Mouse (Mus musculus): ENCODE measurements around the gene Ctsll3. TPM values are rescaled to one million over a fixed set of nuclear protein-coding genes. Genes with fewer than 3 reads are reported as not detected.

Ctsll3 gene
- polyA plus RNA-seq (2012; rRNA removed): not detected in 2 replicates
- polyA plus RNA-seq (2014; fragmentation: Nextera tagmentation; extraction: Ambion mirVana): 0.45 TPM in 1 of 2 replicates, not detected in the other

- DNase-seq (ENCODE audit: low spot score) (no peak), ATAC-seq (ENCODE audit: low FRiP score, low read depth) (no peak)
- Histone ChIP-seq H3K9ac (ENCODE audit: low read depth, low read length, severe bottlenecking) (no peak within 1 kb of the TSS), H3K27ac (replicated peaks; ENCODE audit: low read depth, low read length) (no peak within 1 kb of the TSS), H3K9me3 (ENCODE audit: control insufficient read depth, low read length) (no peaks in the 10 kb centered on the region), H3K4me3 (replicated peaks; ENCODE audit: low read length) (no peak within 1 kb of the TSS), H3K27me3 (ENCODE audit: control insufficient read depth, insufficient read depth, low read length) (no peaks in the 10 kb centered on the region), H3K4me2 (replicated peaks; ENCODE audit: low read depth, low read length, severe bottlenecking) (no peak within 1 kb of the TSS), H3K36me3 (ENCODE audit: control insufficient read depth, insufficient read depth, low read length) (no peaks in the 10 kb centered on the region), H3K4me1 (ENCODE audit: control insufficient read depth, insufficient read depth, low read length) (no peaks in the 10 kb centered on the region)
- TF ChIP-seq POLR2A (IDR thresholded peaks at IDR 0.05; ENCODE audit: borderline replicate concordance, extremely low read depth, insufficient read depth, insufficient read length): no peak
- 80% methylated on average over 1 of the region's 1 CpGs for WGBS
Observed at GRCm38 (mm10) chr13:60802749-60803148, at the start of gene Ctsll3. Gene Ctsll3, minus strand, starts transcription at chr13:60802849.

DNA sequence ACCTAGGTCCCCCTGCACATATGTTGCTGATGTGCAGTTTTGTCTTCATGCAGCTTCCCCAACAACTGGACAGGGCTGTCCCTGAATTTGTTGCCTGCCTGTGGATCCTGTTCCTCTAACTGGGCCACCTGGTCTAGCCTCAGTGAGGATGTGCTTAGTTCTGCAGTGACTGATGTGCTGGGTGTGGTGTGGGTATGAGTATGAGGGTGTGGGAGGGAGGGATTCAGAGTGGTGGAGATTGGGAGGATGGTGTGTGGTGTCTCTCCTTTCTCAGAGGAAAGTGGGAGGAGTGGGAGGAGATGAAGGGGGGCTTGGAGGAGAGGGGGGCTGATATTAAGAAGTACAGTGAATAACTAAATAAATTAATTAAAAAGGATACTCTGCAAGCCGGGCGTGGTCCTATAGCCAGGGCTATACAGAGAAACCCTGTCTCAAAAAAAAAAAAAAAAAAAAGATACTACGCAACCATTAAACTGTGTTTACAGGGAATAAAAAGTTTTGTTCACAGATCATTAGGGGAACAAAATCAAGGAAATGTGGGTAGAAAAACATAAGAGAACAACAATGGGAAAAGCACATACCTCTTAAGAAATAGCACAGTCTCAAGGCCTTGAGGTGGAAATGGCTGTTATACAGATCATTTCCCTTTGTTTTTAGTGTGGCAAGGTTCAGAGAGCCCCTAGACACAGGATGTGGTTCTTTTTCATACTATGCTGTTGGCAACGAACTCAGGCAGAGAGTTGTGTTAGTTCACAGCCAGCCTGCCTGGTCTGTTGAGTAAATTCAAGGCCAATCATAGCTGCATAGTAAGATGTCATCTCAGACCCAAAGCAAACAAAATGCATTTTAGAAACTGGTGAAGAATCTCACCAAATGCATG is 45.8 kb upstream of the Ctsll3 start:
- H3K4me3 ChIP-seq (replicated peaks; ENCODE audit: low read length): no peak overlapping the region
- ATAC-seq (ENCODE audit: low FRiP score, low read depth) (no peak), DNase-seq (ENCODE audit: low spot score) (no peak)
- WGBS: 80% methylated on average over 4 of the region's 4 CpGs
- H3K4me1 ChIP-seq (ENCODE audit: control insufficient read depth, insufficient read depth, low read length): no peaks in the 10 kb centered on the region
- H3K9me3 ChIP-seq (ENCODE audit: control insufficient read depth, low read length): no peaks in the 10 kb centered on the region
- H3K4me2 ChIP-seq (replicated peaks; ENCODE audit: low read depth, low read length, severe bottlenecking): no peak overlapping the region
- H3K27ac ChIP-seq (replicated peaks; ENCODE audit: low read depth, low read length): no peak overlapping the region
- no peaks in the 10 kb centered on the region for H3K27me3 ChIP-seq (ENCODE audit: control insufficient read depth, insufficient read depth, low read length)
- H3K36me3 ChIP-seq (ENCODE audit: control insufficient read depth, insufficient read depth, low read length): no peaks in the 10 kb centered on the region
- no peak for TF ChIP-seq POLR2A (IDR thresholded peaks at IDR 0.05; ENCODE audit: borderline replicate concordance, extremely low read depth, insufficient read depth, insufficient read length)
- H3K9ac ChIP-seq (ENCODE audit: low read depth, low read length, severe bottlenecking): no peak overlapping the region

- no peak for DNase-seq (ENCODE audit: low spot score)
- Histone ChIP-seq H3K9me3 (ENCODE audit: control insufficient read depth, low read length) (no peaks in the 10 kb centered on the region), H3K4me1 (ENCODE audit: control insufficient read depth, insufficient read depth, low read length) (no peaks in the 10 kb centered on the region), H3K4me3 (replicated peaks; ENCODE audit: low read length) (no peak overlapping the region), H3K27me3 (ENCODE audit: control insufficient read depth, insufficient read depth, low read length) (no peaks in the 10 kb centered on the region), H3K36me3 (ENCODE audit: control insufficient read depth, insufficient read depth, low read length) (no peaks in the 10 kb centered on the region), H3K4me2 (replicated peaks; ENCODE audit: low read depth, low read length, severe bottlenecking) (no peak overlapping the region), H3K9ac (ENCODE audit: low read depth, low read length, severe bottlenecking) (no peak overlapping the region), H3K27ac (replicated peaks; ENCODE audit: low read depth, low read length) (no peak overlapping the region)
- TF ChIP-seq POLR2A (IDR thresholded peaks at IDR 0.05; ENCODE audit: borderline replicate concordance, extremely low read depth, insufficient read depth, insufficient read length): no peak
- ATAC-seq (ENCODE audit: low FRiP score, low read depth): no peak
- 81% methylated on average over 8 of the region's 8 CpGs for WGBS
Observed at GRCm38 (mm10) chr13:60843153-60843552, 40.5 kb upstream of the Ctsll3 start.

DNA sequence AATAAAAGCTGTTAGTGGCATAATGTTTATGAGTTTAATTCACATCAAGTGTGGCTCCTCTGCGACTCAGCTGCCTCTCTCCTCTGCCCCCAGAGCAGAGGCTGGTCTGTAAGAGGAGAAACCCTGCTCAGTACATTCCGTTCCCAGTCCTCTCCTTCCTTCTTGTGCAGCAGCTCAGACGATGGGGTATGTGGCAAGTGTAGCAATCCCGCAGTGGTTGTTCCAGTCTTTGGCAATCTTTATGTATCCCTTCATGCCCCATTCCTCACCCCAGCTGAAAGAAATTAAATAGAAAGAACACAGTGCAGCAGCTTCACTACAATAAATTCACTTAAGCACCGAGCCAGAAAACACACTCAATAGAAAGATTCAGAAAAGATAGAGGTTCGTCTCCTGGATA is 40.1 kb upstream of the Ctsll3 start:
- ATAC-seq (ENCODE audit: low FRiP score, low read depth) (no peak), DNase-seq (ENCODE audit: low spot score) (no peak)
- no peak for TF ChIP-seq POLR2A (IDR thresholded peaks at IDR 0.05; ENCODE audit: borderline replicate concordance, extremely low read depth, insufficient read depth, insufficient read length)
- Histone ChIP-seq H3K27ac (replicated peaks; ENCODE audit: low read depth, low read length) (no peak overlapping the region), H3K4me1 (ENCODE audit: control insufficient read depth, insufficient read depth, low read length) (no peaks in the 10 kb centered on the region), H3K9ac (ENCODE audit: low read depth, low read length, severe bottlenecking) (no peak overlapping the region), H3K36me3 (ENCODE audit: control insufficient read depth, insufficient read depth, low read length) (no peaks in the 10 kb centered on the region), H3K9me3 (ENCODE audit: control insufficient read depth, low read length) (no peaks in the 10 kb centered on the region), H3K27me3 (ENCODE audit: control insufficient read depth, insufficient read depth, low read length) (no peaks in the 10 kb centered on the region), H3K4me2 (replicated peaks; ENCODE audit: low read depth, low read length, severe bottlenecking) (no peak overlapping the region), H3K4me3 (replicated peaks; ENCODE audit: low read length) (no peak overlapping the region)
- WGBS: 72% methylated on average over 6 of the region's 6 CpGs

DNA sequence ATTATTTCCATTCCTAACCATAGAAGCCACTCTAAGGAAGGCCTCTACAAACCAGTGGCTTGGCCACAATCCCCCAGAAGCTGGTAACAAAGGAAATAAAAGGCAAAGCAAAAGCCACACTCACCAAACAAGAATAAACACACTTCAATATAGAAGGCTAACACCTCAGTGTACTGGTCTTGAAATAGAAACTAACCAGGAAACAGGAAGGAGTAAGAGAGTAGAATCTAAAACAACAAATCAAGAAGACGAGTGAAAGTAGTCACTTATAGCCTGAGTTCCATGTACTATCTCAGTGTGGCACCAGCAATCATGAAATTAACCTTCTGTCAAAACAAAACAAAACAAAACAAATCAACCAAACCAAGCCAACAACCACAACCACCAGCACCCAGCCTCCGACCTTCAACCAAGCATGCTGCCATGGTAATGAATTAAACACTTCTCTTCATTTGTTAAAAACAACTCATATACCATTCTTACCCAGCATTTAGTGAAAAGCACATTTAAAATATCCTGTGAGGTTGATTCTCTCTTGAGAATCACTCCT is 36.8 kb upstream of the Ctsll3 start:
- no peak overlapping the region for H3K4me2 ChIP-seq (replicated peaks; ENCODE audit: low read depth, low read length, severe bottlenecking)
- H3K27ac ChIP-seq (replicated peaks; ENCODE audit: low read depth, low read length): no peak overlapping the region
- no peak overlapping the region for H3K4me3 ChIP-seq (replicated peaks; ENCODE audit: low read length)
- DNase-seq (ENCODE audit: low spot score) (no peak), ATAC-seq (ENCODE audit: low FRiP score, low read depth) (no peak)
- no peaks in the 10 kb centered on the region for H3K36me3 ChIP-seq (ENCODE audit: control insufficient read depth, insufficient read depth, low read length)
- WGBS: 78% methylated on average over 2 of the region's 2 CpGs
- no peak for TF ChIP-seq POLR2A (IDR thresholded peaks at IDR 0.05; ENCODE audit: borderline replicate concordance, extremely low read depth, insufficient read depth, insufficient read length)
- no peak overlapping the region for H3K9ac ChIP-seq (ENCODE audit: low read depth, low read length, severe bottlenecking)
- no peaks in the 10 kb centered on the region for H3K27me3 ChIP-seq (ENCODE audit: control insufficient read depth, insufficient read depth, low read length)
- no peaks in the 10 kb centered on the region for H3K4me1 ChIP-seq (ENCODE audit: control insufficient read depth, insufficient read depth, low read length)
- no peaks in the 10 kb centered on the region for H3K9me3 ChIP-seq (ENCODE audit: control insufficient read depth, low read length)
